Mouse (Mus musculus) heart, embryonic 11.5 days (tissue): Measurements from ENCODE around the gene Tbx21. TPM values are rescaled to one million over a fixed set of nuclear protein-coding genes. Genes with fewer than 3 reads are reported as not detected.

Experiments
- ATAC-seq: fragments of 200-750 bp; cut with Nextera tagmentation; replicated peaks from 2 replicates; pipeline ENCODE4 v1.8.0; 2017; ENCODE audit warnings: moderate library complexity; ENCODE audit not compliant: insufficient number of reproducible peaks, low FRiP score, low TSS enrichment
- H3K27ac ChIP-seq: fragments of 300-500 bp; sonication (generic); 2 replicates; pipeline ENCODE4 v1.5.1; 2014; ENCODE audit warnings: mild to moderate bottlenecking, low read depth, low read length
- H3K27me3 ChIP-seq: fragments of 300-500 bp; sonication (generic); 2 replicates; pipeline ENCODE4 v1.6.1; 2014; ENCODE audit warnings: mild to moderate bottlenecking, low read length, mixed read lengths; ENCODE audit not compliant: control insufficient read depth, insufficient read depth
- H3K36me3 ChIP-seq: fragments of 300-500 bp; sonication (generic); 2 replicates; pipeline ENCODE4 v1.6.1; 2014; ENCODE audit warnings: mild to moderate bottlenecking, low read length, moderate library complexity, mixed read lengths; ENCODE audit not compliant: control insufficient read depth, insufficient read depth
- H3K4me1 ChIP-seq: fragments of 300-500 bp; sonication (generic); 2 replicates; pipeline ENCODE4 v1.6.1; 2014; ENCODE audit warnings: low read length; ENCODE audit not compliant: control insufficient read depth, insufficient read depth
- H3K4me2 ChIP-seq: fragments of 300-500 bp; sonication (generic); 2 replicates; pipeline ENCODE4 v1.6.1; 2014; ENCODE audit warnings: mild to moderate bottlenecking, moderate library complexity
- H3K4me3 ChIP-seq: fragments of 300-500 bp; sonication (generic); 2 replicates; pipeline ENCODE4 v1.5.1; 2014; ENCODE audit warnings: low read depth, low read length
- H3K9ac ChIP-seq: fragments of 300-500 bp; sonication (generic); 2 replicates; pipeline ENCODE4 v1.6.1; 2014; ENCODE audit warnings: mild to moderate bottlenecking, low read depth, low read length, moderate library complexity
- H3K9me3 ChIP-seq: fragments of 300-500 bp; sonication (generic); replicated peaks from 2 replicates; pipeline ENCODE4 v1.6.1; 2016; ENCODE audit warnings: low read length; ENCODE audit not compliant: control insufficient read depth
- WGBS: fragments of 180-500 bp; shearing (Covaris S2); extraction: QIAGEN DNeasy Blood & Tissue Kit; methylation state at CpG from one replicate; pipeline ENCODE4 v1.1.7; 2014; ENCODE audit not compliant: insufficient replicate concordance; 5-methylcytosine and 5-hydroxymethylcytosine counted together
- polyA plus RNA-seq: library from polyadenylated mRNA; unstranded; fragments of >200 nt; fragmentation: Nextera tagmentation; extraction: Ambion mirVana; gene quantifications from 2 replicates; pipeline ENCODE4 v1.2.1, GENCODE M21; 2014

Tbx21 gene
- polyA plus RNA-seq, 1 experiment from 2014 or later, result not detected

- no peak overlapping the region for H3K4me3 ChIP-seq
- no peaks in the 10 kb centered on the region for H3K9me3 ChIP-seq
- H3K27me3 ChIP-seq, result peaks cover 43% of the 10 kb centered on the region
- no peak overlapping the region for H3K27ac ChIP-seq
- no peak for ATAC-seq
- H3K4me1 ChIP-seq, result peaks cover 28% of the 10 kb centered on the region
- H3K9ac ChIP-seq, result no peak overlapping the region
- WGBS, result 69% methylated on average over 8 of the region's 8 CpGs
- peaks cover 2% of the 10 kb centered on the region; the same call in 1 of the 2 replicates for H3K36me3 ChIP-seq
- no peak overlapping the region for H3K4me2 ChIP-seq
Measured at GRCm38 (mm10) chr11:97142159-97142608, 27.1 kb upstream of the Tbx21 start.

- peaks cover 20% of the 10 kb centered on the region for H3K4me1 ChIP-seq
- H3K27ac ChIP-seq, result no peak overlapping the region
- no peak overlapping the region for H3K4me3 ChIP-seq
- no peak overlapping the region for H3K4me2 ChIP-seq
- peaks cover 2% of the 10 kb centered on the region; the same call in 1 of the 2 replicates for H3K36me3 ChIP-seq
- H3K9me3 ChIP-seq, result no peaks in the 10 kb centered on the region
- H3K27me3 ChIP-seq, result peaks cover 47% of the 10 kb centered on the region
- ATAC-seq, result no peak
- WGBS, result 67% methylated on average over 4 of the region's 4 CpGs
- no peak overlapping the region for H3K9ac ChIP-seq
Measured at GRCm38 (mm10) chr11:97140811-97141210, 25.7 kb upstream of the Tbx21 start.

GRCm38 (mm10) chr11:97139256-97139655, 24.1 kb upstream of the Tbx21 start:
- Histone ChIP-seq H3K36me3 (peaks cover 2% of the 10 kb centered on the region; the same call in 1 of the 2 replicates), H3K4me2 (peak overlapping the region; percentile 79), H3K4me1 (peaks cover 14% of the 10 kb centered on the region), H3K4me3 (peak overlapping the region; percentile 42), H3K27me3 (peaks cover 55% of the 10 kb centered on the region), H3K9ac (peak overlapping the region; percentile 65), H3K9me3 (no peaks in the 10 kb centered on the region), H3K27ac (no peak overlapping the region)
- ATAC-seq, result no peak
- 18% methylated on average over 15 of the region's 15 CpGs for whole genome bisulfite sequencing

- H3K4me2 ChIP-seq, result peak overlapping the region; percentile 79
- H3K27ac ChIP-seq, result no peak overlapping the region
- no peak for ATAC-seq
- H3K9me3 ChIP-seq, result no peaks in the 10 kb centered on the region
- WGBS, result 15% methylated on average over 67 of the region's 69 CpGs
- peak overlapping the region; percentile 42 for H3K4me3 ChIP-seq
- H3K9ac ChIP-seq, result peak overlapping the region; percentile 65
- peaks cover 58% of the 10 kb centered on the region for H3K27me3 ChIP-seq
- peaks cover 2% of the 10 kb centered on the region; the same call in 1 of the 2 replicates for H3K36me3 ChIP-seq
- peaks cover 14% of the 10 kb centered on the region for H3K4me1 ChIP-seq
Measured at GRCm38 (mm10) chr11:97138554-97139226, 23.6 kb upstream of the Tbx21 start.

- ATAC-seq, result no peak
- H3K9me3 ChIP-seq, result no peaks in the 10 kb centered on the region
- H3K4me2 ChIP-seq, result no peak overlapping the region
- H3K9ac ChIP-seq, result no peak overlapping the region
- peaks cover 45% of the 10 kb centered on the region for H3K27me3 ChIP-seq
- H3K36me3 ChIP-seq, result no peaks in the 10 kb centered on the region
- H3K4me3 ChIP-seq, result no peak overlapping the region
- H3K27ac ChIP-seq, result no peak overlapping the region
- H3K4me1 ChIP-seq, result peaks cover 2% of the 10 kb centered on the region; the same call in 1 of the 2 replicates
- 51% methylated on average over 5 of the region's 5 CpGs for WGBS
Measured at GRCm38 (mm10) chr11:97133270-97133669, 18.1 kb upstream of the Tbx21 start.

GRCm38 (mm10) chr11:97132185-97132584, 17.1 kb upstream of the Tbx21 start:
- Histone ChIP-seq H3K9me3 (no peaks in the 10 kb centered on the region), H3K36me3 (no peaks in the 10 kb centered on the region), H3K27me3 (peaks cover 34% of the 10 kb centered on the region), H3K27ac (no peak overlapping the region), H3K9ac (no peak overlapping the region), H3K4me3 (no peak overlapping the region), H3K4me1 (no peaks in the 10 kb centered on the region), H3K4me2 (no peak overlapping the region)
- ATAC-seq, result no peak
- 11% methylated on average over 6 of the region's 6 CpGs for WGBS

- ATAC-seq, result no peak
- H3K4me3 ChIP-seq, result no peak overlapping the region
- no peak overlapping the region for H3K27ac ChIP-seq
- peaks cover 31% of the 10 kb centered on the region for H3K27me3 ChIP-seq
- no peak overlapping the region for H3K4me2 ChIP-seq
- H3K36me3 ChIP-seq, result no peaks in the 10 kb centered on the region
- peaks cover 2% of the 10 kb centered on the region; the same call in 1 of the 2 replicates for H3K4me1 ChIP-seq
- WGBS, result 57% methylated on average over 2 of the region's 2 CpGs
- H3K9ac ChIP-seq, result no peak overlapping the region
- H3K9me3 ChIP-seq, result no peaks in the 10 kb centered on the region
Measured at GRCm38 (mm10) chr11:97131683-97132082, 16.6 kb upstream of the Tbx21 start.

- Histone ChIP-seq H3K4me2 (no peak overlapping the region), H3K9ac (no peak overlapping the region), H3K27ac (no peak overlapping the region), H3K36me3 (no peaks in the 10 kb centered on the region), H3K27me3 (peaks cover 34% of the 10 kb centered on the region), H3K4me3 (no peak overlapping the region), H3K4me1 (peaks cover 2% of the 10 kb centered on the region; the same call in 1 of the 2 replicates), H3K9me3 (no peaks in the 10 kb centered on the region)
- WGBS, result 63% methylated on average over 7 of the region's 7 CpGs
- no peak for ATAC-seq
Measured at GRCm38 (mm10) chr11:97130318-97130717, 15.2 kb upstream of the Tbx21 start.

- WGBS, result 42% methylated on average over 3 of the region's 3 CpGs
- Histone ChIP-seq H3K27ac (no peak overlapping the region), H3K4me1 (peaks cover 5% of the 10 kb centered on the region; the same call in 1 of the 2 replicates), H3K27me3 (peaks cover 25% of the 10 kb centered on the region), H3K36me3 (no peaks in the 10 kb centered on the region), H3K9ac (no peak overlapping the region), H3K9me3 (no peaks in the 10 kb centered on the region), H3K4me3 (no peak overlapping the region), H3K4me2 (no peak overlapping the region)
- ATAC-seq, result no peak
Measured at GRCm38 (mm10) chr11:97128956-97129355, 13.8 kb upstream of the Tbx21 start.
